ENCODE assay signal across 24 mouse cellular contexts in the genomic region with DNA sequence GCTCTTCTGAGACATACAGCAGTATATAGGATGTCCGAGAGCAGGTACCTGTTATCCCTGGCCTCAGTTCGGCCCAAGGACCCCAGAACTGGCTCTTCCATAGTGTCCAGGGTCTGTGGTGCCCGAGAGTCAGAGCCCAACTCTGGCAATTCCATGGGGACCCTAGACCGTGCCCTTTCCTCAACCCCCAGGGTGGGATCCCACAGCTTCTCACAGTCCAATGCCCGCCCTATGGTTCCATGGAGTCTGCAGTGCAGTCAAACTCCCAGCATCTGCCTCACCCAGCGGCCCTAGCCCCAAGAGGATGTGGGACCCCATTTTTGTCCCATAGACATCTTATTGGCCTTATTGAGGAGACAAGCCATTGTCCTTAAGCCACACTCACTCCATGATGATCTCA. TPM values are rescaled to one million over a fixed set of nuclear protein-coding genes. Genes with fewer than 3 reads are reported as not detected.
DNase-seq lines count a peak whose midpoint lies in the region; ATAC-seq and TF ChIP-seq lines count a peak whose summit lies in the region.
"Had no signal": no experiment of that assay in that cellular context is flagged by ENCODE, and none has a peak within 500 bp of the region (broad histone marks: within the 10 kb centered on the region; RNA-seq: fewer than 3 reads in every experiment).

No protein-coding gene starts in this region.

- H3K27ac ChIP-seq in midbrain, embryonic 11.5 days (ENCODE audit: low read depth, low read length) = no peak overlapping the region
- H3K27ac ChIP-seq in midbrain, embryonic 14.5 days (replicated peaks; ENCODE audit: low read depth, low read length) = no peak overlapping the region
- no peak overlapping the region for H3K27ac ChIP-seq in testis, adult 2 months (ENCODE audit: control insufficient read depth, insufficient read depth, low read depth, low read length)
- no peak overlapping the region for H3K27ac ChIP-seq in stomach, postnatal 0 days (replicated peaks)

- H3K4me1 ChIP-seq in midbrain, embryonic 11.5 days (ENCODE audit: control insufficient read depth, insufficient read depth, low read length) = no peaks in the 10 kb centered on the region
- no peaks in the 10 kb centered on the region for H3K4me1 ChIP-seq in midbrain, embryonic 14.5 days (ENCODE audit: control insufficient read depth, insufficient read depth, low read length)
- peaks cover 3% of the 10 kb centered on the region for H3K4me1 ChIP-seq in testis, adult 2 months (ENCODE audit: control insufficient read depth, insufficient read depth, low read length)
- no peaks in the 10 kb centered on the region for H3K4me1 ChIP-seq in stomach, postnatal 0 days (replicated peaks; ENCODE audit: control insufficient read depth, insufficient read depth)

- intact Hi-C loops in heart, postnatal 25 days (cut with DNase I) = no loop called here

- no peak for ATAC-seq in midbrain, embryonic 11.5 days (ENCODE audit: low FRiP score)
- ATAC-seq in midbrain, embryonic 14.5 days (ENCODE audit: low FRiP score, low TSS enrichment) = no peak
- ATAC-seq in stomach, postnatal 0 days (ENCODE audit: low FRiP score, low TSS enrichment) = no peak
- ATAC-seq: activated CD4-positive, CD25-positive, alpha-beta regulatory T cell, adult 4 months; CD4-positive, CD25-positive, alpha-beta regulatory T cell, adult 4 months; Patski had no signal

- TF ChIP-seq EP300 in stomach, postnatal 0 days (optimal IDR thresholded peaks at IDR 0.05) = no peak

- TF ChIP-seq CTCF in testis, adult 2 months (IDR thresholded peaks at IDR 0.05; ENCODE audit: control insufficient read depth, insufficient read depth, insufficient replicate concordance, low read depth, low read length) = no peak
- TF ChIP-seq CTCF in stomach, postnatal 0 days (IDR thresholded peaks at IDR 0.05; ENCODE audit: low read depth) = no peak

- H3K27me3 ChIP-seq in midbrain, embryonic 11.5 days (ENCODE audit: control insufficient read depth, insufficient read depth, low read length) = no peaks in the 10 kb centered on the region
- no peaks in the 10 kb centered on the region for H3K27me3 ChIP-seq in midbrain, embryonic 14.5 days (ENCODE audit: control insufficient read depth, insufficient read depth, low read length)
- H3K27me3 ChIP-seq in testis, adult 2 months (ENCODE audit: control insufficient read depth, insufficient read depth, low read length) = no peaks in the 10 kb centered on the region
- H3K27me3 ChIP-seq in stomach, postnatal 0 days (ENCODE audit: control insufficient read depth, insufficient read depth, low read length) = no peaks in the 10 kb centered on the region

- no peak overlapping the region for H3K4me3 ChIP-seq in midbrain, embryonic 11.5 days (ENCODE audit: low read depth, low read length)
- H3K4me3 ChIP-seq in midbrain, embryonic 14.5 days (replicated peaks; ENCODE audit: low read depth, low read length) = no peak overlapping the region
- peak overlapping the region; percentile 76 for H3K4me3 ChIP-seq in testis, adult 2 months (ENCODE audit: control insufficient read depth, low read depth, low read length)
- no peak overlapping the region for H3K4me3 ChIP-seq in stomach, postnatal 0 days (ENCODE audit: low read depth, low read length)

- H3K4me2 ChIP-seq in midbrain, embryonic 11.5 days = no peak overlapping the region
- no peak overlapping the region for H3K4me2 ChIP-seq in midbrain, embryonic 14.5 days (ENCODE audit: low read length)
- no peak overlapping the region for H3K4me2 ChIP-seq in stomach, postnatal 0 days (replicated peaks; ENCODE audit: low read depth)

- H3K9me3 ChIP-seq in midbrain, embryonic 11.5 days (ENCODE audit: control insufficient read depth, low read length) = no peaks in the 10 kb centered on the region
- H3K9me3 ChIP-seq in midbrain, embryonic 14.5 days (ENCODE audit: control insufficient read depth, low read length) = no peaks in the 10 kb centered on the region
- no peaks in the 10 kb centered on the region for H3K9me3 ChIP-seq in stomach, postnatal 0 days (ENCODE audit: control insufficient read depth, low read length)
- H3K9me3 ChIP-seq: G1E had no signal

- no peak overlapping the region for H3K9ac ChIP-seq in midbrain, embryonic 11.5 days (ENCODE audit: low read length)
- H3K9ac ChIP-seq in midbrain, embryonic 14.5 days (replicated peaks; ENCODE audit: low read length) = no peak overlapping the region
- H3K9ac ChIP-seq in stomach, postnatal 0 days (ENCODE audit: low read length) = no peak overlapping the region

- 80% methylated on average over 6 of the region's 6 CpGs for WGBS in midbrain, embryonic 11.5 days
- 89% methylated on average over 6 of the region's 6 CpGs for WGBS in midbrain, embryonic 14.5 days
- WGBS in stomach, postnatal 0 days = 84% methylated on average over 6 of the region's 6 CpGs

- no peaks in the 10 kb centered on the region for H3K36me3 ChIP-seq in midbrain, embryonic 11.5 days (ENCODE audit: control insufficient read depth, insufficient read depth, low read length)
- no peaks in the 10 kb centered on the region for H3K36me3 ChIP-seq in midbrain, embryonic 14.5 days (ENCODE audit: control insufficient read depth, insufficient read depth, low read length)
- no peaks in the 10 kb centered on the region for H3K36me3 ChIP-seq in testis, adult 2 months (ENCODE audit: control insufficient read depth, insufficient read depth, low read length)
- no peaks in the 10 kb centered on the region for H3K36me3 ChIP-seq in stomach, postnatal 0 days (ENCODE audit: control insufficient read depth, insufficient read depth, low read length)
- H3K36me3 ChIP-seq: G1E had no signal

- no peak for TF ChIP-seq POLR2A in testis, adult 2 months (IDR thresholded peaks at IDR 0.05; ENCODE audit: control insufficient read depth, low read depth, low read length)

- peak; percentile 82 for DNase-seq in heart, adult 11 months
- DNase-seq in heart, postnatal 25 days (ENCODE audit: low spot score) = no peak
- DNase-seq in midbrain, embryonic 11.5 days (ENCODE audit: low spot score, missing footprints) = peak; percentile 54
- no peak for DNase-seq in midbrain, embryonic 14.5 days
- no peak for DNase-seq in testis, postnatal 10 days (ENCODE audit: low spot score)
- peak; percentile 11 for DNase-seq in stomach, postnatal 0 days (ENCODE audit: low spot score)
- no peak for DNase-seq in frontal cortex, postnatal 10 days (ENCODE audit: low spot score in 2 of 2)
- DNase-seq: adrenal gland, adult 2 months; adrenal gland, adult 8-10 months; adrenal gland, postnatal 10 days; adrenal gland, postnatal 14 days; adrenal gland, postnatal 25 days; adrenal gland, postnatal 36 days; B cell, adult 2 months; cerebellum, adult 11 months; cerebellum, adult 11-12 months had no signal

RNA-seq across cellular contexts. Expression of gene Insig1, which starts 36.8 kb away (rescaled TPM):
- 10 to 100 TPM; 13.8 to 15.0 TPM for total RNA-seq in heart, postnatal 25 days (2021)
- polyA plus RNA-seq in midbrain, embryonic 11.5 days (2014; fragmentation: Nextera tagmentation; extraction: Ambion mirVana) = 129 and 137 TPM in 2 replicates
- polyA plus RNA-seq in midbrain, embryonic 14.5 days (2014; fragmentation: Nextera tagmentation; extraction: Ambion mirVana) = 80.1 and 94.3 TPM in 2 replicates
- polyA plus RNA-seq in testis, adult 2 months (2012; rRNA removed) = 14.1 and 16.6 TPM in 2 replicates
- 62.3 and 67.7 TPM in 2 replicates for polyA plus RNA-seq in stomach, postnatal 0 days (2015; fragmentation: Nextera tagmentation; extraction: Ambion mirVana)

RNA-seq across cellular contexts. Expression of gene En2, which starts 57.5 kb away (rescaled TPM):
- total RNA-seq in heart, postnatal 25 days (2021) = not detected
- 2.4 and 2.9 TPM in 2 replicates for polyA plus RNA-seq in midbrain, embryonic 11.5 days (2014; fragmentation: Nextera tagmentation; extraction: Ambion mirVana)
- 3.8 TPM in 2 replicates for polyA plus RNA-seq in midbrain, embryonic 14.5 days (2014; fragmentation: Nextera tagmentation; extraction: Ambion mirVana)
- 0.36 and 0.53 TPM in 2 replicates for polyA plus RNA-seq in testis, adult 2 months (2012; rRNA removed)
- not detected in 2 replicates for polyA plus RNA-seq in stomach, postnatal 0 days (2015; fragmentation: Nextera tagmentation; extraction: Ambion mirVana)
- total RNA-seq: adrenal gland, postnatal 10 days; CH12.LX; G1E; MEL had no signal
- polyA plus RNA-seq: activated CD4-positive, CD25-positive, alpha-beta regulatory T cell, adult 4 months; C2C12; CD4-positive, CD25-positive, alpha-beta regulatory T cell, adult 4 months; G1E had no signal

Comparison
In these comparisons a context has a peak if more than half of its experiments do, and no peak if none do; other contexts are left out.
1. DNase-seq: peak in heart, adult 11 months (single experiment), midbrain, embryonic 11.5 days (single experiment) and stomach, postnatal 0 days (single experiment); none in heart, postnatal 25 days (single experiment), midbrain, embryonic 14.5 days (single experiment), testis, postnatal 10 days (single experiment) and frontal cortex, postnatal 10 days (0 of 2).